Mouse (Mus musculus) neural tube, embryonic 11.5 days (tissue): ENCODE data around the gene Dcaf8. TPM values are rescaled to one million over a fixed set of nuclear protein-coding genes. Genes with fewer than 3 reads are reported as not detected.

Experiments used
- ATAC-seq: fragments of 200-750 bp; cut with Nextera tagmentation; 2 replicates; pipeline ENCODE4 v1.8.0; 2017; ENCODE audit warnings: moderate number of reproducible peaks, mild to moderate bottlenecking, moderate TSS enrichment, moderate library complexity; ENCODE audit not compliant: insufficient read depth, low FRiP score, low TSS enrichment
- DNase-seq: peaks from one replicate; pipeline ENCODE4 v3.0.0-alpha.2; 2015; ENCODE audit warnings: low spot score
- H3K27ac ChIP-seq: fragments of 300-500 bp; sonication (generic); 2 replicates; pipeline ENCODE4 v1.5.1; 2014; ENCODE audit warnings: low read depth, mild to moderate bottlenecking, low read length
- H3K27me3 ChIP-seq: fragments of 300-500 bp; sonication (generic); 2 replicates; pipeline ENCODE4 v1.6.1; 2014; ENCODE audit warnings: mild to moderate bottlenecking, low read length, mixed read lengths; ENCODE audit not compliant: control insufficient read depth, insufficient read depth
- H3K36me3 ChIP-seq: fragments of 300-500 bp; sonication (generic); 2 replicates; pipeline ENCODE4 v1.6.1; 2014; ENCODE audit warnings: mild to moderate bottlenecking, low read length, moderate library complexity, mixed read lengths; ENCODE audit not compliant: control insufficient read depth, insufficient read depth
- H3K4me1 ChIP-seq: fragments of 300-500 bp; sonication (generic); 2 replicates; pipeline ENCODE4 v1.6.1; 2014; ENCODE audit warnings: low read length, mixed read lengths; ENCODE audit not compliant: control insufficient read depth, insufficient read depth
- H3K4me2 ChIP-seq: fragments of 300-500 bp; sonication (generic); 2 replicates; pipeline ENCODE4 v1.6.1; 2014; ENCODE audit warnings: low read depth, mild to moderate bottlenecking, moderate library complexity
- H3K4me3 ChIP-seq: fragments of 300-500 bp; sonication (generic); 2 replicates; pipeline ENCODE4 v1.5.1; 2014; ENCODE audit warnings: low read depth, low read length
- H3K9ac ChIP-seq: fragments of 300-500 bp; sonication (generic); 2 replicates; pipeline ENCODE4 v1.6.1; 2014; ENCODE audit warnings: mild to moderate bottlenecking, low read length
- H3K9me3 ChIP-seq: fragments of 300-500 bp; sonication (generic); 2 replicates; pipeline ENCODE4 v1.6.1; 2016; ENCODE audit warnings: low read length; ENCODE audit not compliant: control insufficient read depth
- WGBS: fragments of 180-500 bp; shearing (Covaris S2); extraction: QIAGEN DNeasy Blood & Tissue Kit; methylation state at CpG from one replicate; pipeline ENCODE4 v1.1.7; 2014; 5-methylcytosine and 5-hydroxymethylcytosine counted together
- polyA plus RNA-seq: library from polyadenylated mRNA; unstranded; fragments of >200 nt; fragmentation: Nextera tagmentation; extraction: Ambion mirVana; gene quantifications from 2 replicates; pipeline ENCODE4 v1.2.1, GENCODE M21; 2014

The Dcaf8 gene
- polyA plus RNA-seq, 1 experiment from 2014 or later, result 113 TPM

DNA sequence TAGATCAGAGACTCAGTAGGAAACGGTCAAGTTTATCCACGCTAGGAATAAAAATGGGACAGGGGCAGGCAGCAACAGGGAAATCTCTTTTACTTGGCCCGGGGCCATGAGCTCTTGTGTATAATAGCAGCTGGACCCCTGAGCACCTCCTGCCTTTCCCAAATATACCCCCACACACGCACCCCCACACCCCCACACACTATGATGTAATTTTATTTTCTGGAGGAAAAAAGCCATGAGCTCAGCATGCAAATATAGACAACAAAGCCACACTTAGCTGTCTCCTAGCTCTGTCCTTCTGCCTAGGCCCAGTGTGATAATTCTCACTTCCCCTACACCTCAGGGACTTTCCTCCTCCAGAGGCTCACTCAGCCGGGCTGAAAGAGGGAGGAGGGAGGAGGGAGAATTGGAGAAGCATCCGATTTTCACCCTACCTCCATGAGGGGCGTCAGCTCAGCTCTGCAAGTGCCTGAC lies 59.3 kb downstream of the Dcaf8 start:
- H3K4me3 ChIP-seq, result peak overlapping the region; percentile 76; the same call in 1 of the 2 replicates

DNA sequence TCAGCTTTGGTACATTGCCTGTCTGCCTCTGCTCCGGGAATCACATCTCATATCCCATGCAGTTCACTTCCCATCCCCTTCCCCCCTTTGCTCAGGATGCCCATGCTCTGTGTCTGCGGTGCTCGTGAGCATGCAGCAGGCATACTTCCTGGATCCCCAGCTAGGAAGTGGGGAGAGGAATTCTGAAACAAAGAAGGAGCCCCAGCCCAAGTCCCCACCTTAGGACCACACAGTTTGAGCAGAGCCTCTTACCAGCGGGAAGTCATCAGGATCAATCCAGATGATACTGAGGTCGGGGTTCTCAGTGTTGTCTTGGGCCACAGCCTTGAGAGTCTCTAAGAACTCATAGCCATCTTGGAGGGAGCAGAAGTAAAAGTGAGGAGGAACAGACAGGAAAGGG lies 64.9 kb downstream of the Dcaf8 start:
- WGBS, result 62% methylated on average over 5 of the region's 5 CpGs
- no peak for ATAC-seq
- Histone ChIP-seq H3K4me3 (no peak overlapping the region), H3K4me1 (no peaks in the 10 kb centered on the region), H3K27me3 (no peaks in the 10 kb centered on the region), H3K9me3 (no peaks in the 10 kb centered on the region), H3K27ac (no peak overlapping the region), H3K9ac (no peak overlapping the region), H3K4me2 (no peak overlapping the region), H3K36me3 (no peaks in the 10 kb centered on the region)
- DNase-seq, result no peak

More for the DNA sequence above, 59.3 kb downstream of the Dcaf8 start:
- Histone ChIP-seq H3K4me2 (peak overlapping the region; percentile 68), H3K27me3 (no peaks in the 10 kb centered on the region), H3K4me1 (peaks cover 36% of the 10 kb centered on the region), H3K9me3 (no peaks in the 10 kb centered on the region), H3K9ac (no peak overlapping the region; the same call in 1 of the 2 replicates), H3K27ac (0 out of 2 replicates have a peak overlapping the region, but pooled peaks have one; percentile 80), H3K36me3 (no peaks in the 10 kb centered on the region)
- DNase-seq, result no peak
- WGBS, result 18% methylated on average over 7 of the region's 7 CpGs
- ATAC-seq, result no peak

DNA sequence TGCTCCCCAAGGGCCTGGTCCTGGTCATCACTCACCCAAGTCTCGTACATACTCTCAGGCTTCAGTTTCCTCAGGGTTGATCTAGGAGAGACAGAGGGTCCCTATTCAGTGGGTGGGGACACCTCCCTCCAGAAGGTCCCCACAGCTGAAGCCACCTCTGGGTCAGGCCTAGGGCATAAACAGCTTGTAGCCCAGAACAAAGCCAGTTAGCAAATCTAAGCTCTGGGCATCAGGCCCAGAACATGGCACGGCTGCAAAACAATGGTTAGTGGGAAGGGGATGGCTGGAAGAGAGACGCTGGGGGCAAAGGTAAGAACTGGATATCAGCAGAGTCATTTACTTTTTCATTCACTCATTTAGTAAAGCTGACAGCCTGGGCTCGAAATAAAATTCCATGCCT lies 65.9 kb downstream of the Dcaf8 start:
- Histone ChIP-seq H3K4me2 (no peak overlapping the region), H3K4me3 (no peak overlapping the region), H3K9ac (no peak overlapping the region), H3K36me3 (no peaks in the 10 kb centered on the region), H3K4me1 (peaks cover 4% of the 10 kb centered on the region; the same call in 1 of the 2 replicates), H3K27me3 (no peaks in the 10 kb centered on the region), H3K27ac (no peak overlapping the region), H3K9me3 (no peaks in the 10 kb centered on the region)
- ATAC-seq, result no peak
- 83% methylated on average over 4 of the region's 4 CpGs for WGBS
- no peak for DNase-seq

DNA sequence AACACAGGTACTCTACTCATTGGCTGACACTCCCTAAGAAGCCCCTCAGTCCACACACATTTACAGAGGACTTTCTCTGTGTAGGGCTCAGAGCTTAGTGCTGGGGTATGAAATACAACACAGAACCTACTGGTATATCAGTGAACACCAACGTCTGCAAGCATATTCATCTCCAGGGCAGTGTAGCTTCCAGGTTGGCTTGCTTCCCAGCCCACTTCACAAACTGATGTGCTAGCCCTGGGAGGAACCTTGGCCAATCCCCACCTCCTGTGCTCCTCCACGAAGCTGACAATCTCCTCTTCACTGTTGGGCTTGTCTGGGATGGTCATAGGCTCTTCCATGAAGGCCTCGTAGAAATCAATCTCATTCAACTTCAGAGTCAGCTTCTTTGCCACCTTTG lies 66.9 kb downstream of the Dcaf8 start:
- Histone ChIP-seq H3K9ac (no peak overlapping the region), H3K27ac (no peak overlapping the region), H3K27me3 (no peaks in the 10 kb centered on the region), H3K9me3 (no peaks in the 10 kb centered on the region), H3K4me1 (peaks cover 4% of the 10 kb centered on the region; the same call in 1 of the 2 replicates), H3K4me2 (no peak overlapping the region), H3K36me3 (no peaks in the 10 kb centered on the region), H3K4me3 (no peak overlapping the region)
- DNase-seq, result no peak
- no peak for ATAC-seq
- 74% methylated on average over 3 of the region's 3 CpGs for WGBS

DNA sequence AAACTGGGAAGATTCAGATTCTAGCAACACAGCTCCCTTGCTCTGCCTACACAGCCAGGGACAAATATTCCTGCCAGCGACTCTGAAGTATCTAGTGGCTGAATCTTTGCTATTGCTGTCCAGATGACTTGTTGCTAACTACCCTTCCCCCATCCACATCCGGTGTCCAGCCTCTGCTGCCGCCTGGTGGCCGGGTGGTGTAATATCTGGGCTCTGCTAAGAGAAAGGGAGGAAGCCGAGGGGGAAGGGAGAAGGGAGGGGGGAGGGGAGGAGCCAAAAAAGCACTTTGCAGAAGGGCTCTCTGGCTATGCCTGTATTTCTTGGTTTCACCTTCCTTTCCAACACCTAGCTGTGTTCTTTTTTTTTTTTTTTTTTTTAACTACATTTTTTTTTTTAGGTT lies 69.3 kb downstream of the Dcaf8 start:
- H3K4me2 ChIP-seq, result 0 out of 2 replicates have a peak overlapping the region, but pooled peaks have one; percentile 27
- no peaks in the 10 kb centered on the region for H3K9me3 ChIP-seq
- no peak overlapping the region for H3K4me3 ChIP-seq
- ATAC-seq (peak; percentile 60), DNase-seq (peak; percentile 94)
- WGBS, result 0% methylated on average over 5 of the region's 5 CpGs
- no peaks in the 10 kb centered on the region for H3K27me3 ChIP-seq
- H3K9ac ChIP-seq, result peak overlapping the region; percentile 48
- no peaks in the 10 kb centered on the region for H3K36me3 ChIP-seq
- 0 out of 2 replicates have a peak overlapping the region, but pooled peaks have one; percentile 10 for H3K27ac ChIP-seq
- peaks cover 12% of the 10 kb centered on the region for H3K4me1 ChIP-seq

DNA sequence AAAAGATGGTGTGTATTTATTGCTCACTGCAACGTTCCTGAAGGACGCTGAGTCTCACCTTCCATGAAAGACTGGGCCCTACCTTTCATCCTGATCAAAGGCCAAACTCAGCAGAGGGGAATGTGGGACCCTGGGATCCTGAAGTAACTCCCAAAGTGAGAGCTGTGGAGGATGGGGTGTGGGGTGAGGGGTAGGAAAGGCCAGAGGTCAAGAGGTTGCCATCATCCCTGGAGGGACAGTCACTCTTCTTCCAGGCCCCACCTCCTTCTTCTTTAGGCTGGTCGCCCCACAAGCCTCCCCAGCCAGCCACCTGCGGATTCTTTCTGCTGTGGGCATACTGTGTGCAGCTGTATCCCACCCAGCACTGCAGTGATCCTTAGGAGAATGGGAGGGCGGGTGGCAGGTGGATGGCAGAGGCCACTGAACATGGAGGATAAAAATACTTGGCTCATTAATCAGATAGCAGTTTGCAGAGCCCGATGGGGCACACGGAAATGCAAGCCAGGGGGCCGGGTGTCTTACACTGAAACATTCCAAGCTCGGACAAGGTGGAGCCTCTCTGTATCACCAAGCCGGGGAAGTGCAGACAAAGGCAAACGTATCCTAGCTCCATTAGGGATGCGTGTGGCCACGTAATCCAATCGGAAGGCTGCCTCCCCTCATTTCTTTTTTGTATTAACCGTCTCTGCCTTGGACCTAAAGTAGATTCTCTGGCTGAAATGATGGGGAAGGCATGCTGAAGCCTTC lies 70.5 kb downstream of the Dcaf8 start:
- no peak for DNase-seq
- Histone ChIP-seq H3K4me3 (no peak overlapping the region), H3K4me2 (no peak overlapping the region), H3K36me3 (no peaks in the 10 kb centered on the region), H3K27me3 (no peaks in the 10 kb centered on the region), H3K9me3 (no peaks in the 10 kb centered on the region), H3K4me1 (peaks cover 12% of the 10 kb centered on the region), H3K27ac (no peak overlapping the region), H3K9ac (no peak overlapping the region)
- WGBS, result 62% methylated on average over 14 of the region's 15 CpGs
- no peak for ATAC-seq

DNA sequence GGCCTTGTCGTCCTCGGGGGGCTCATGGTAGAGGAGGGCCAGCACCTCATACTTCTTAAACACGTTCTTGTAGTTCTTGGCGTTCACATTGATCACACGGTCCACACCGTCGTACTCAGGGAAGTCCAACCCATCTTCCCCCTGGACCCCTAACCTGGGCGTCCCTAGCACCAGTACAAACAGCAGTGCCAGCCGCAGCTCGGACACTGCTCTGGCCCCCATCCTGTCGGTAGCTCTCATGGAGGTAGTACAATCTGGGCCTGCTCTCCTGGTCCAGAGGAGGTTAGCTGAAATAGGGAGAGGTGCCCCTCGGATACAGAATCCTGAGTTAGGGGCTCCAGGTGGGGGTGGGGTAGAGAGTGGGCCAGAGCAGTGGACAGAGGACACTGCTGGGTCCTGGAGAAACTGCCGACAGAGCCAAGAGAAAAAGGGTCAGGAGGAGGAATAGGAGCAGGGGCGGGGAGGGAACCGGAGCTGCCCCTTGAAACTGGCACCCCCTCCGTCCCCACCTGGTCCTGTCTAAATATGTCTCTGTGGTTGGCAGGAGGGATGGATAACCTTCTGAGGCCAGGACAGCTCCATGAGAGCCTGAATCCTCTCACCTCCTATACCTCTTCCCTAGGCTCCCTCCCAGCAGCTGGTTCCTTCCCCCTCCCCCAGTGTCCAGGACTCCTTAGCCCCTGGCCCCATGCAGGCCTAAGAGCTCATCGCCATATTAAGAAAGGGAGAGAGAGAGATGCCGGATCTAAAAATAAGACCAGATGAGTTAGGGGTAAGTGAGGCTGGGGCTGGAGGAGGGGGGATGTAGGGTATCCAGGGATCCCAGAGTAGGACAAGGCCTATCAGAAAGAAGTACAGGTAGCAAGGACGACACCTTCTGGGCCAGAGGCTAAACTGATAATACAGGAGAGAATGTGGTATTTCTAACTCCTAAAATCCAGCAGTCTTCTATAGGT lies 71.8 kb downstream of the Dcaf8 start, which contains the start of gene Casq1:
TSS of gene Casq1 (minus strand) at position 418 of the 956 bp plus-strand sequence.
- ATAC-seq (no peak), DNase-seq (no peak)
- Histone ChIP-seq H3K9ac (no peak within 1 kb of the TSS), H3K27ac (no peak within 1 kb of the TSS), H3K4me1 (peaks cover 12% of the 10 kb centered on the region), H3K27me3 (no peaks in the 10 kb centered on the region), H3K4me3 (no peak within 1 kb of the TSS), H3K9me3 (no peaks in the 10 kb centered on the region), H3K36me3 (no peaks in the 10 kb centered on the region), H3K4me2 (no peak within 1 kb of the TSS)
- WGBS, result 81% methylated on average over 19 of the region's 19 CpGs

DNA sequence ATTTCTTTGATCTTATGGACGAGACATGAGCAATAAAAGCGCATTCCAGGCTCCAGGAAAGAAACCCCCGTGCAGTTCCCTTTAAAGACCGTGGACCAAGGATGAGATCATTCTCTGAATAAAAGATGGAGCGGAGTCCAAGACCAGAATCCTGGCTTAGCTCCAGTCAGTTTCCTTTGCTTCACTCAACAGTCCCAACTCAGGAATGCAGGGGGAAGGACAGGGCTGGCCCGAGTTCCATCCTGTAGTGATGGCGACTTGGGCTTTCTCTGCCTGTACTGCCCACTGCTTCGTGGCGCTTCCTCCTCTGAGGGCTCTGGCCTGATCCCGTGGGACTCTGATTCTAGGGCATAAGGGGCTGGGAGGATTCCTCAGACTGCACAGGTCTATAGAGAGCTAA lies 72.5 kb downstream of the Dcaf8 start:
- DNase-seq (no peak), ATAC-seq (no peak)
- Histone ChIP-seq H3K27me3 (no peaks in the 10 kb centered on the region), H3K9me3 (no peaks in the 10 kb centered on the region), H3K27ac (no peak overlapping the region), H3K4me2 (no peak overlapping the region), H3K4me1 (peaks cover 12% of the 10 kb centered on the region), H3K36me3 (no peaks in the 10 kb centered on the region), H3K9ac (no peak overlapping the region), H3K4me3 (no peak overlapping the region)
- 58% methylated on average over 10 of the region's 10 CpGs for WGBS
